Mouse (Mus musculus) brown adipose tissue, adult 24 weeks (tissue): ENCODE data around the gene Lclat1. TPM values are rescaled to one million over a fixed set of nuclear protein-coding genes. Genes with fewer than 3 reads are reported as not detected.

Experiments used
- H3K27ac ChIP-seq: fragments of 200-500 bp; replicated peaks from 2 replicates; pipeline ENCODE4 v1.5.1; 2012; ENCODE audit warnings: low read depth, mild to moderate bottlenecking, low read length
- H3K4me1 ChIP-seq: fragments of 200-500 bp; 2 replicates; pipeline ENCODE4 v1.6.1; 2012; ENCODE audit warnings: low read length, mixed read lengths; ENCODE audit not compliant: control insufficient read depth, insufficient read depth, insufficient read length
- H3K4me3 ChIP-seq: fragments of 200-500 bp; 2 replicates; pipeline ENCODE4 v1.5.1; 2012; ENCODE audit warnings: low read depth, mild to moderate bottlenecking, low read length, moderate library complexity; ENCODE audit not compliant: insufficient read depth
- polyA plus RNA-seq: library from polyadenylated mRNA; stranded (reverse); fragments of >200 nt; gene quantifications from 2 replicates; pipeline ENCODE4 v1.2.4, GENCODE M21; 2012; ENCODE audit not compliant: missing spikeins, insufficient read depth, insufficient read length

Gene Lclat1
- 11.6 and 12.8 TPM in 2 replicates for polyA plus RNA-seq

DNA sequence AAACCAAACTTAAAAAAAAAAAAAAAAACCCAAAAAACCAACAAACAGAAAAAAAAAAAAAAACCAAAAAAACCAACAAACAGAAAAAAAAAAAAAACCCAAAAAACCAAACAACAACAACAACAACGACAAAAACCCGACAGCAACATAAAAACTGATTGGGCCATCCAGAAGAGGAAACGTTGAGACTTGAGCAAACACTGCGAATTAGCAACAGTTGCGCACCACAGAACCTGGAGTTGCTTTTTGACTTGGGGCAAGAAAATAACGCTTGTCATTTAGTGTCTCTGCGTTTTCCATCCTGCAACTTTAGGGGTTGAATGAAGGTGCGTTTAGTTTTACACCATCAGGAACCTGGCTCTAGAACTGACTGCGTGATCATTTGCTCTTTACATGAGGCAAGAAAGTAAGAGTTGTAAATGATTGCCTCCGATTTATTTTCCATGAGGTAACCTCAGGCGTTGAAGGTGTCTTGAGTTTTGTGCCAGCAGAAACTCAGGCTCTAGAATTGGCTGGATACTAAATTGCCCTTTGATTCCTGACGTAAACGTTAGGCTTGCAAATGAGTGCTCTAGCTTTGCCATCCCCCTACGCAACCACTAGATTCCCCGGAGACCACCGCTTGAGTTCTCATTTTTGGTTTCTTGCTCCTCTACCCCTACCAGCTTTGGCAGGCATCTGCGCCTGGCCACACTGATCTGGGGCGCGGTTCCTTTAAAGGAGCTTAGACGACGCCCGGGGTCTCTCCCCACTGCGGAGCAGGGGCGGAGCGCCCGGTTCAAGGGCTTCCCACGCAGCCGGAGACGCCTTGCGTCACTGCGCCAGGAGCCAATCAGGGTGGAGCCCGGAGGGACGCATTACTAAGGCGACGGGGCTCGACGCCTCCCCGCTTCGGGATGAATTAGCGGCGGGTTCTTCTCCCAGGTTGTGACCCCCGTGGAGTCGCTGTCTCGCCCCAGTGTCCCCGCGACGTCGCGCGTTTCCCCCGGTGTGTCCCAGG, at the start of gene Lclat1:
Gene Lclat1 (plus strand): TSS at position 828 of the 1,000 bp plus-strand sequence.
- Histone ChIP-seq H3K4me3 (peak within 1 kb of the TSS; percentile 86), H3K27ac (peak within 1 kb of the TSS; percentile 71), H3K4me1 (no peaks in the 10 kb centered on the region; the same call in 1 of the 2 replicates)

GRCm38 (mm10) chr17:73058319-73058718, 49.5 kb upstream of the Lclat1 start:
- Histone ChIP-seq H3K4me3 (no peak overlapping the region), H3K4me1 (peaks cover 7% of the 10 kb centered on the region; the same call in 1 of the 2 replicates), H3K27ac (no peak overlapping the region)

DNA sequence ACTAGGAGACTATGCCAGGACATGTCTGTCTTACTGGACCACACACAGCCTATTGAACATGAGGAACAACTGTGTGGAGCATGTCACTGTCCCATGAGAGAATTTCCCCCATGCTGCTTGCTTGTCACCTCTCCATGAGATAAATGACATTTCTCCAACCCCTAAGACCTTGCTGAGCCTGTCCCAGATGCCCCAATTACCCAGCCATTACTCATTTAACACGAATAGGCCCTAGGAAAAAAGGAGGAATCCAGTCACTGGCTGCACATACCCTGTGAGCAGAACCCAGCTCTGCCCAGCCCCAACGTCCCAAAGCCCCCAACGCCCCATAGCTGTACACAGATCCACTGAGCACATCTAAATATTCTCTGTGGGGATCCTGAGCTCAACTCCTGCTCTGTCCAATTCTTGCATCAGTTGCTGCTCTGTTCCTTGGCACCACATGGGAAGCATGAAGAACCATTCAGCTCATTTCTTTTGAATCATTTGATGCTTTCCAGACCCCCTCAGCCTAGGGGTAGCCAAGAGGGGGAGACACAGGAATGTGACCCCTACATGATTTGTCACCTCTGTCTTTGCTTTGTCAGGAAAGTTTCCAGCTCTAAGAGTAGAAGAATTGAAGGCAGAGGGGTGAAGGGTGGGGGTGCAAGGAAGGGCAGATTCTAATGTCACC, 47.4 kb upstream of the Lclat1 start:
- H3K4me3 ChIP-seq = no peak overlapping the region
- peaks cover 15% of the 10 kb centered on the region for H3K4me1 ChIP-seq
- H3K27ac ChIP-seq = no peak overlapping the region

GRCm38 (mm10) chr17:73060897-73061252, 46.9 kb upstream of the Lclat1 start:
- peaks cover 16% of the 10 kb centered on the region for H3K4me1 ChIP-seq
- H3K4me3 ChIP-seq = no peak overlapping the region
- H3K27ac ChIP-seq = no peak overlapping the region

DNA sequence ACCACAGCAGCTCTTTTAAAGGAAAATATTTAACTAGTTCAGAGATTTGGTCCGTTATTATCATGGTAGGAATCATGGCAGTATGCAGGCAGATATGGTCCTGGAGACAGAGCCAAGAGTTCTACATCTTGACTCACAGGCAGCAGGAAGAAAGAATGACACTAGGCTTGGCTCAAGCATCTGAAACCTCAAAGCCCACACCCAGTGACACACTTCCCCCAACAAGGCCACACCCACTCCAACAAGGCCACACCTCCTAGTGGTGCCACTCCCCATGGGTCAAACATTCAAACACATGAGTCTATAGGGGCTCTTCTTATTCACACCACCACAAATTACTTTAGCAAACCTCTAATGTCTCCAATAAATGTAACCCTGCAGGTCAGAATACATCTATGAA, 45.1 kb upstream of the Lclat1 start:
- Histone ChIP-seq H3K27ac (no peak overlapping the region), H3K4me1 (peaks cover 29% of the 10 kb centered on the region), H3K4me3 (no peak overlapping the region)

DNA sequence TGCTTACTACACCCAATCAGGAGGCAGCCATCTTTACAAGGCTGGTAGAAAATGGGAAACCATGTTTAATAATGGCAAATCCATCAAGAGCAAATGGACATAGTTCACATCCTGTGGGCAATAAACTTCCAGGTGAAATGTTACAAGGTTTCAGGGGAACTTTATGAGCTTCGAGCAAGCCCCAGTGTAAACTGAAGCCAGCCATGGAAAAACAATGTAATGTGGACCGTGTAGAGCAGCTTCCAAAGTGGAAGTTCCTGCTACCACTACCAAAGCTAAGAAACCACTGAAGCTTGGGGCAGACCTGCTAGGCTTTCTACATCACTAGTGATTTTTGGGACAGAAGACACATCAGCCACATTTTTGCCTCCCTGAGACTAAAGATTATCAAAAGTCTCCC, 44.5 kb upstream of the Lclat1 start:
- Histone ChIP-seq H3K4me1 (peaks cover 33% of the 10 kb centered on the region), H3K4me3 (no peak overlapping the region), H3K27ac (peak overlapping the region; percentile 87)

GRCm38 (mm10) chr17:73063781-73064180, 44.0 kb upstream of the Lclat1 start:
- H3K4me1 ChIP-seq = peaks cover 37% of the 10 kb centered on the region
- H3K27ac ChIP-seq = peak overlapping the region; percentile 57

GRCm38 (mm10) chr17:73066387-73067169, 41.2 kb upstream of the Lclat1 start:
- Histone ChIP-seq H3K4me1 (peaks cover 32% of the 10 kb centered on the region), H3K27ac (peak overlapping the region; percentile 49), H3K4me3 (no peak overlapping the region)

More at GRCm38 (mm10) chr17:73063781-73064180, 44.0 kb upstream of the Lclat1 start:
- no peak overlapping the region for H3K4me3 ChIP-seq

- Histone ChIP-seq H3K4me3 (no peak overlapping the region), H3K27ac (peak overlapping the region; percentile 49), H3K4me1 (peaks cover 32% of the 10 kb centered on the region)
These were observed 40.4 kb upstream of the Lclat1 start for GRCm38 (mm10) chr17:73067423-73067822.

DNA sequence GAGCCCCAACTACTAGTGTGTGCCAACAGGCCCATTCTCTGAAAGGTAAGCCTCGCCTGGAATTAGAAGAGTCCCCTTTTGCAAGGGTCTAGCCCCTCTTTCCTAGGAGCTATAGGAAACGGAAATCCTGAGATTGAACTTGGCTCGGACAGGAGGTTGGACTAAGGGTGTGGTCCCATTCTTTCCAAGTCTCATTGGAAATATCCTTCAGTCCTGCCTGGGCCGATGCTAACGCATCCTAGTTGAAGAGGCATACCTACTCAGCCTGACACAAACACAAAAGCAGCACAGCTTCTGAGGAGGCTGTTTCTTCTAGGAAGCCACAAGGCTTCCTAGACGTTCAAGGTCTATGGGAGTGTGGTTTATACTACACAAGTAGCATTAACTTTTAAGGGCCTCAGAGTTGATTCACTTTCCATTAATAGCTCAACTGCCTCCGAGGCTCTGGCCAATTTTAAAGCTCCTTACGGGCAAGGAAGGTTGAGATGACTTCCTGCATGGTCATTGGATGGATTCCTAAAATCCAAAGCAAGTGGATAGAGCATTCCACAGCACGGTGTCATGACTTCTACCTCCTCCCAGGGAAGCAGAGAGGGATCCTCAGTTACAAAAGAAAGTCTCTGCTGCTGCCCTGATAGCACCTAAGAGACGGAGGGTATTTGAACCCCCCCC, 39.3 kb upstream of the Lclat1 start:
- Histone ChIP-seq H3K4me3 (no peak overlapping the region), H3K4me1 (peaks cover 28% of the 10 kb centered on the region), H3K27ac (peak overlapping the region; percentile 26; the same call in 1 of the 2 replicates)

GRCm38 (mm10) chr17:73070466-73070865, 37.3 kb upstream of the Lclat1 start:
- Histone ChIP-seq H3K4me1 (peaks cover 22% of the 10 kb centered on the region), H3K4me3 (no peak overlapping the region), H3K27ac (no peak overlapping the region)

GRCm38 (mm10) chr17:73071725-73072263, 36.0 kb upstream of the Lclat1 start:
- peaks cover 15% of the 10 kb centered on the region for H3K4me1 ChIP-seq
- no peak overlapping the region for H3K27ac ChIP-seq
- H3K4me3 ChIP-seq = no peak overlapping the region

DNA sequence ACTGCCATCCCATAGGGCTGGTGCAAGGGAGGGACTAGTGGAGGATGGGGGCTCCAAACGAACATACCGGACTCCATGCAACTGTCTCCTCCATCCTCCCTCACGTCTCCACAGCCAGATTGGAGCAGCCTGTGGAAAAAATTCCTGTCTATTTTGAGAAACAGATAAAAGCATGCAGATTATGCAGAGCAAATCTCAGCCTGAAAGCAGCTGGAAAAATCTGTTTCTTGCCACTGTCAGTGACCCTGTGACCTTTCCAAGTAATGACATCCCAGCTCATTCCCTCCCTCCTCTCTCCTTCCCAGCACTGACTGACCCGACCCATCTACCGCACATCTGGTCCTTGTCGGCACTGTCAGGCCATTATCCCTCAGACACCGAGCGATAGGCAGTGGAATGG, 35.5 kb upstream of the Lclat1 start:
- no peak overlapping the region for H3K4me3 ChIP-seq
- H3K4me1 ChIP-seq = peaks cover 11% of the 10 kb centered on the region

DNA sequence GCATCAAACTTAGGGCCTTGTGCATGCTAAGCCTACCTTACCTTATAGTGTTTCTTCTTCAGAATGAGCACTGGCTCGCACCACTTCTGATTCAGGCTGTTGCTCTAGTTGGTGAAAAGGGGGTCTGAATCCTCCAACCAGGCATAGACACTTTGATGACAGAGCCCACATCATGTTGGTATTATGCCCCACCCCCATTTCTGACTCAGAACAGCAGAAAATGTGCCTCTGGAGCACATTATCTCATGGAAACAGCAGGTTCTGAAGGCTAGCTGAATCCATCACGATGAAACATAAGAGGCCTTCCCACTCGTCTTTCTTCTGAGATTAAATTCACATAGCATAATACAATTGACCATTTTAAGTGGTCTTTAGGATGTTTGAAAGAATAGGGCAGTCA, 33.2 kb upstream of the Lclat1 start:
- no peak overlapping the region for H3K4me3 ChIP-seq
- H3K27ac ChIP-seq = no peak overlapping the region
- H3K4me1 ChIP-seq = no peaks in the 10 kb centered on the region

More for the DNA sequence above, 35.5 kb upstream of the Lclat1 start:
- H3K27ac ChIP-seq = no peak overlapping the region
